Mouse (Mus musculus) heart, embryonic 14.5 days (tissue): ENCODE data around the gene Glo1. TPM values are rescaled to one million over a fixed set of nuclear protein-coding genes. Genes with fewer than 3 reads are reported as not detected.

Source experiments
- ATAC-seq: fragments of 200-750 bp; cut with Nextera tagmentation; 2 replicates; pipeline ENCODE4 v1.8.0; 2017; ENCODE audit warnings: low read depth, moderate TSS enrichment; ENCODE audit not compliant: insufficient number of reproducible peaks, insufficient read depth, low FRiP score
- H3K27ac ChIP-seq, 2 experiments: fragments of 200-500 bp in 1 of 2; fragments of 300-500 bp in 1 of 2; sonication (generic) in 1 of 2; replicated peaks in 1 of 2; 2 replicates each; pipeline ENCODE4 v1.5.1; 2012 to 2014; ENCODE audit warnings: low read depth in 2 of 2, low read length in 2 of 2, control low read depth in 1 of 2, mild to moderate bottlenecking in 1 of 2, mixed read lengths in 1 of 2; ENCODE audit not compliant: control insufficient read depth in 1 of 2, insufficient read depth in 1 of 2
- H3K27me3 ChIP-seq: fragments of 300-500 bp; sonication (generic); 2 replicates; pipeline ENCODE4 v1.6.1; 2014; ENCODE audit warnings: mild to moderate bottlenecking, low read length, control low read depth; ENCODE audit not compliant: control insufficient read depth, insufficient read depth
- H3K36me3 ChIP-seq: fragments of 300-500 bp; sonication (generic); 2 replicates; pipeline ENCODE4 v1.6.1; 2014; ENCODE audit warnings: mild to moderate bottlenecking, control low read depth, low read length, mixed read lengths; ENCODE audit not compliant: control insufficient read depth, insufficient read depth
- H3K4me1 ChIP-seq, 2 experiments: fragments of 200-500 bp in 1 of 2; fragments of 300-500 bp in 1 of 2; sonication (generic) in 1 of 2; 2 replicates each; pipeline ENCODE4 v1.6.1; 2012 to 2014; ENCODE audit warnings: low read length in 2 of 2, control low read depth in 1 of 2, mixed read lengths in 1 of 2; ENCODE audit not compliant: control insufficient read depth in 2 of 2, insufficient read depth in 2 of 2
- H3K4me2 ChIP-seq: fragments of 300-500 bp; sonication (generic); 2 replicates; pipeline ENCODE4 v1.6.1; 2014; ENCODE audit warnings: mild to moderate bottlenecking, low read length
- H3K4me3 ChIP-seq, 2 experiments: fragments of 200-500 bp in 1 of 2; fragments of 300-500 bp in 1 of 2; sonication (generic) in 1 of 2; 2 replicates each; pipeline ENCODE4 v1.5.1; 2012 to 2014; ENCODE audit warnings: low read length in 2 of 2, mild to moderate bottlenecking in 2 of 2, control low read depth in 1 of 2, low read depth in 1 of 2, moderate library complexity in 1 of 2; ENCODE audit not compliant: control insufficient read depth in 1 of 2, insufficient read depth in 1 of 2
- H3K9ac ChIP-seq: fragments of 300-500 bp; sonication (generic); 2 replicates; pipeline ENCODE4 v1.6.1; 2014; ENCODE audit warnings: mild to moderate bottlenecking, low read length
- H3K9me3 ChIP-seq: fragments of 300-500 bp; sonication (generic); 2 replicates; pipeline ENCODE4 v1.6.1; 2016; ENCODE audit warnings: low read length, control low read depth; ENCODE audit not compliant: control insufficient read depth
- WGBS: fragments of 180-500 bp; shearing (Covaris S2); extraction: QIAGEN DNeasy Blood & Tissue Kit; methylation state at CpG from one replicate; pipeline ENCODE4 v1.1.7; 2014; 5-methylcytosine and 5-hydroxymethylcytosine counted together
- polyA plus RNA-seq: library from polyadenylated mRNA; unstranded; fragments of >200 nt; fragmentation: Nextera tagmentation; extraction: Ambion mirVana; gene quantifications from 2 replicates; pipeline ENCODE4 v1.2.1, GENCODE M21; 2014

The Glo1 gene
- polyA plus RNA-seq, 1 experiment from 2014 or later = 225 TPM

DNA sequence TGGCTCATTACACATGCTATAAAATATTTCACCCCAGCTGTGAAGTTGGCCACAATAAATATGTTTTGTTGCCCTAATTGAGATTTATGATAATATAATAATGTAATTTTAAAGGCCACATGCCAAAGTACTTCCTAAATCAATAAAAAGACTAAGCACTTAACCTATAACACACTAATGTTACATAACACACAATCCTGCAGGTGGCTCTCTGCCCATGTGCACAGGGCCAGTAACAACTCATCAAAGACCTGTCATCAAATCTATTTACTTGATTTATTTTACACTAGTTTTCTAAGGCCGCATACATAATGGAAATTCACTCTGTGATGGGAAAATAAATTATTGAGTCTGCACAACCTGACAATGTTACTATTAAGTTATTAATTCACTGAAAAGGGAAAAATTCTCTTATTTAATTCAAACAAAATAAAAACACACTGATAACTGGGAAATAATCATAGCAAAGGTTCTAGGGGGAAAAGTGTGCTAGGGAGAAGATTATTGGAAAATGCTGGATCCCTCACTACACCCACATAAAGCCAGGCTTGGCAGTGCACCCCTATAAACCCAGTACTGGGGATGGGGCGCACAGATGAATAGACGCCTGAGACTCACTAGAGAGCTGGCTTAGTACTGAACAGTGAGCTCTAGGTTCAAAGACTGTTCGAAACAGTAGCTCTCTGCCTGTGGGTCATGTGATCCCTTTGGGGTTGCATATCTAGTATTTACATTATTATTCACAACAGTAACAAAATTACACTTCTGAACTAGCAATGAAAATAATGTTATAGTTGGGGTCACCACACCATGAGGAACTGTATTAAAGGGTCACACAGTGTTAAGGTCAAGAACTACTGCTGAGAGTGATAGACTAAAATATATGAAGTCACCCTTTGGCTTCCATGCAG, 73.4 kb downstream of the Glo1 start:
- peaks cover 17 to 22% of the 10 kb centered on the region in 2 experiments for H3K4me1 ChIP-seq
- ATAC-seq = no peak
- no peaks in the 10 kb centered on the region for H3K27me3 ChIP-seq
- no peak overlapping the region for H3K4me2 ChIP-seq
- H3K9me3 ChIP-seq = no peaks in the 10 kb centered on the region
- no peak overlapping the region for H3K4me3 ChIP-seq
- H3K36me3 ChIP-seq = no peaks in the 10 kb centered on the region
- H3K27ac ChIP-seq = no peak overlapping the region
- no peak overlapping the region for H3K9ac ChIP-seq
- WGBS = 87% methylated on average over 4 of the region's 4 CpGs

DNA sequence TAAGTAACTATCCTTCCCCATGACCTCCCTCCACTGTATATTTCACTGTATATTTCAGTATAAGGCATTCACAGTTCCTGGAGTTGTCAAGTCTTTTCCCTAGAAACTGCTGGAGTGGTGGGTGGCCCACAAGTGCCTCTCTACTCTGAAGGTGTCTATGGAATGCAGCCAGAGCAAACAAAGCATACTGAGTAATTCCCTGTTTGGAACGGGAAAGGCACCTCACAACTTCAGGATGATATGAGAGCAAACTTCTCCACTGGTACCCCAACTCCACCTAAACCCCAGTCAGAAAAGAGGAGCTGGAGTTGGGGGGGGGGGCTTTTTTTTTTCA, 75.9 kb downstream of the Glo1 start:
- Histone ChIP-seq H3K4me2 (peak overlapping the region; percentile 43; the same call in 1 of the 2 replicates), H3K9me3 (no peaks in the 10 kb centered on the region), H3K27me3 (no peaks in the 10 kb centered on the region), H3K9ac (no peak overlapping the region), H3K27ac (peak overlapping the region; percentile 75 to 89), H3K4me1 (peaks cover 17 to 28% of the 10 kb centered on the region in 2 experiments), H3K36me3 (no peaks in the 10 kb centered on the region), H3K4me3 (no peak overlapping the region)
- WGBS = 3% methylated on average over 1 of the region's 1 CpGs
- no peak for ATAC-seq

DNA sequence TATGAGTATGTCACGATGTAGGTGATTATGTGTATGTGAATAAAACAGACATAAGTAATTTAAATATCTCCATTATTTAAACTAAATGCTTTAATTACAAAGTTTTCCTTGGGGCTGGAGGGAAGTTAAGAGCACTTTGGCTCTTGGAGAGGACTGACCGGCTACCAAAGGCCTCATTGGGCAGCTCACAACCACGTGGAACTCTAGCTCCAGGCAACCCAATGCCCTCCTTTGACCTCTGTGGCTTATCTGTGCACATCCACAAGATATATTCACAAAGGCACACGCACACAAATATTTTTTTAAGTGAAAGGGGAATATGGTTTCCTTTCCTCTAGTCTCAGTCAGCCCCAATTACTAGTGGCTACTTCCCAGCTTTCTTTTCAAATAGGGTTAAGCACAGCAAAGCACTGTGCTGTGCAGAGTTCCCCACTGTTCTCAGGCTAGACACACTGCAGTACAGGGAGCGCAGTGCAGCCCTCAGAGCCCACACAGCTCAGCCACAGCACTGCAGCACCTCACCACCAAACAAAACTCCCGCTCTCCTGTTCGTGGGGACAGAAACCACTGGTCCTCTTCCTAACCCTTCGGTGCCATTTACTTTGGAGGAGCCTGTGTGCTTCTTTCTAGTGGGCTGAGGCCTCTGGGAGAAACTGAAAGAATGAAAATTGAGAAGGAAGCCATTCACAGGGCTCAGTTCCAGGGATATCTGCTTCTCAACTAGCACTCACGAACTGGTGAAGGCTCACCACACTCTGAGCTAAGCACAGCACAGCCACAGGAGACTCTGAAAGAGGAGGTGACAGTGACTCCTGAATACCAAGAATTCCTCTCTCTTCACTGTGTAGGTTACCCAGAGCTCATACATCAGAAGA, 76.5 kb downstream of the Glo1 start:
- 30% methylated on average over 9 of the region's 9 CpGs for WGBS
- peak; percentile 66 for ATAC-seq
- Histone ChIP-seq H3K27ac (peak overlapping the region; percentile 75 to 89), H3K4me2 (peak overlapping the region; percentile 43), H3K9me3 (no peaks in the 10 kb centered on the region), H3K9ac (peak overlapping the region; percentile 44; the same call in 1 of the 2 replicates), H3K36me3 (no peaks in the 10 kb centered on the region), H3K4me3 (no peak overlapping the region), H3K4me1 (peaks cover 17 to 28% of the 10 kb centered on the region in 2 experiments), H3K27me3 (no peaks in the 10 kb centered on the region)

DNA sequence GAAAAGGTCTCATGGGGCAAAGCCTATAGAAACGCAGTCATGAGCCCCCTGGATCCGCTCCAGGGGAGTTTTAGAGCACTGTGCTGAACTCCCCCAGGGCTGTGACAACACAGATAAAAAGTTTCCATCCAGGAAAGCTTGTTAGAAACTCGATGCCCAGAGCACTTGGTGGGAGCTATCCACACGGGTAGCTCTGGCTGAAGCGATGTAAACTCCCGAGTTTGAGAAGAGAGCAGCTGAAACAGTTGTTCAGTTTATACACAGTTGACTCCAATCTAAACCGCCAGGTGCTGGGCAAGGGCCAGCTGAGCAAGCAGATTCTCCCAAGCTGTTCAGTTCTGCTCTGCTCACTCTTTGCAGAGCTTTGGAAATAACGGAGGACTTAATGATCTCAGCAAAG, 87.6 kb downstream of the Glo1 start:
- no peaks in the 10 kb centered on the region for H3K36me3 ChIP-seq
- H3K27me3 ChIP-seq = no peaks in the 10 kb centered on the region
- ATAC-seq = peak; percentile 80
- H3K4me3 ChIP-seq = no peak overlapping the region
- peak overlapping the region; percentile 30; the same call in 1 of the 2 replicates for H3K4me2 ChIP-seq
- no peak overlapping the region for H3K9ac ChIP-seq
- H3K4me1 ChIP-seq = peaks cover 6 to 18% of the 10 kb centered on the region in 2 experiments
- no peaks in the 10 kb centered on the region for H3K9me3 ChIP-seq
- 12% methylated on average over 8 of the region's 8 CpGs for WGBS
- H3K27ac ChIP-seq = peak overlapping the region; percentile 2 to 49; a peak in 2 of 4 replicates

DNA sequence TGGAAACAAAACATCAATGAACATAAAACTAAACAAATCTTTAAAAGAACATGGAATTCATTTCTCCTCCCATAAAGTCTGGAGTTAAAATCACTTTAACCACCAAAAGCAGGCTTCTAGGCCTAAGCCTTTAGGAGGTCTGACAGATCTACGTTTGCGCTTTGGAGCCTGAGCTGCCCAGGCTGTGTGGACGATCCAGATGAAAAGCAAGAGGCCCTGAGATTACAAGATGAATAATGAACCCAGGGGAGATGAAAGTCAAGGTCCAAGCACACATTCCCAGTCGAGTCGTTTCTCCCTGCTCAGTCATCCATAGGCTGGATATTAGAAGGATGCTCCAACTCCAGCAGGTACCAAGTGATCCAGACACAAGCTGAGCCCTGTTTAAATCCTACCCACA, 90.0 kb downstream of the Glo1 start:
- no peak for ATAC-seq
- Histone ChIP-seq H3K27ac (no peak overlapping the region), H3K9me3 (no peaks in the 10 kb centered on the region), H3K36me3 (no peaks in the 10 kb centered on the region), H3K27me3 (no peaks in the 10 kb centered on the region), H3K9ac (no peak overlapping the region), H3K4me3 (no peak overlapping the region), H3K4me2 (no peak overlapping the region), H3K4me1 (peaks cover 6 to 14% of the 10 kb centered on the region in 2 experiments)
- WGBS = 81% methylated on average over 5 of the region's 5 CpGs

Other genes with a start within 250 kb of the Glo1 start
- 39.4 and 40.9 TPM in 2 replicates for gene Btbd9, start 50.4 kb downstream of the Glo1 start, polyA plus RNA-seq
- 2.4 TPM in 2 replicates for gene Dnah8, start 2.5 kb downstream of the Glo1 start, polyA plus RNA-seq